Mouse (Mus musculus) layer of hippocampus, adult 8-10 months (tissue): ENCODE results near the gene Gbp2b. TPM values are rescaled to one million over a fixed set of nuclear protein-coding genes. Genes with fewer than 3 reads are reported as not detected.
"Not testable (repeated sequence)": the region's sequence is repeated elsewhere in the genome, so short reads cannot be mapped to it uniquely, and the experiment has no call there.

ENCODE experiments used
- DNase-seq, 2 experiments: peaks; one replicate each; pipeline ENCODE4 v3.0.0; 2022; ENCODE audit warnings: low spot score in 2 of 2
- microRNA-seq, 2 experiments: library from miRNA; unstranded; fragments of <30 nt; microRNA quantifications; one replicate each; pipeline ENCODE4 v1.2.0; 2022
- total RNA-seq, 4 experiments: library from RNA; stranded (reverse); gene quantifications; 2 replicates each; pipeline ENCODE4 v1.2.4; 2022

Gbp2b gene
- total RNA-seq, 4 experiments from 2014 or later: 0.14 to 0.39 TPM; not detected in 2

DNA sequence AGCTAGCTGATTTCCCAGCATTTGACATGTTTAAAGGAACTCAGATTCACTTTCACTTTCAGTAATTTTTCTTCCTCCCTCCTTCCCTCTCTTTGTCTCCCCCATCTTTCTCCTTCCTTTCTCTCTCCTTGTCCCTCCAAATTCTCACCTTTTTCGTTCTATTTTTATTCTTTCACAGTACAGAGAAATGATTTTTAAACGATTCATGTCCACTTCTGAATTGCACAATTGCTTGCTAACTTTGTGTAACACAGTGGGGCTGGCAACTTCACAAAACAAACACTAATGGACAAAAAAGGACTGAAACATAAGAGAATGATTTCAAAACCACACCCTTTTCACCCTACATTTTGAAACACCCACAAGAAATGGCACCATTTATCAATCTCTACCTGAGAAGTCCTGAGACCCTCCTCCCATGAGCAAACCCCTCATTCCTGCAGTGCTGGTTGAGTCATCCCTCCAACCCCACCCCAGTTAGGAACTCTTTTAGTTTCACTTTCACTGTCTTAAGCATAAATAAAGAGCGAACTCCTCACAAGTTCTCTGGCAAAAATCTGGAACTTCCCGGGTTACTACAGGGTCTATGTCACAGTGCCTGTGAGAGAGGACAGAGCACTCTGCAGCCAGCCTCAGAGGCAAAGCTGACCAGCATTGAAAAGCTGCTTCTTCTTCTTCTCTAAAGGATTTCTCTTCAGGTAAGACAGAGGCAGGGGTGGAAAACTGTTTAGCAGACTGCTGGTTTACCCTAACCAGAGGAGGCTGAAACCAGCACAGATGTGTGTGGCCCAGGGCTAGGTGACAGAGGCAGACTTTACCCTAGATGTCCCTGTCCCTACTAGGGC lies 25.7 kb downstream of the Gbp2b start, which contains the start of gene Gbp2:
Gene Gbp2 (plus strand): TSS at position 492 of the 845 bp plus-strand sequence.
- DNase-seq: no peak

- no peak for DNase-seq
Observed at GRCm38 (mm10) chr3:142620956-142621562, 26.4 kb downstream of the Gbp2b start.

DNA sequence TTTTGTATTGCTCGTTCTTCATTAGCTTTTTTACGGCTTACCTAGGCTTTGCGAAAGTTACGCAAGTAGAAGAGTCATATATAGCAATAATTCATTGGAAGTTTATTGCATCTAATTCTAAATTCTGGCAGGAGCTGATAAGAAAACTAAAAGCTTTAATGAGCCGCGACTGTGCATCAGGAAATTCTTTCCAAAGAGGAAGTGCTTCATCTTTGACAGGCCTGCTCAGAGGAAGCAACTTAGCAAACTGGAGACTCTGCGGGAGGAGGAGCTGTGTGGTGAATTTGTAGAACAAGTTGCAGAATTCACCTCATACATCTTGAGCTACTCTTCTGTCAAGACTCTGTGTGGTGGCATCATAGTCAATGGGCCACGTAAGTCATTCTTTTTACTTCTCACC lies 35.7 kb downstream of the Gbp2b start:
- DNase-seq: no peak

GRCm38 (mm10) chr3:142640201-142640600 lies 45.6 kb downstream of the Gbp2b start:
- peak in 1 of 2 experiments; percentile 59 for DNase-seq

DNA sequence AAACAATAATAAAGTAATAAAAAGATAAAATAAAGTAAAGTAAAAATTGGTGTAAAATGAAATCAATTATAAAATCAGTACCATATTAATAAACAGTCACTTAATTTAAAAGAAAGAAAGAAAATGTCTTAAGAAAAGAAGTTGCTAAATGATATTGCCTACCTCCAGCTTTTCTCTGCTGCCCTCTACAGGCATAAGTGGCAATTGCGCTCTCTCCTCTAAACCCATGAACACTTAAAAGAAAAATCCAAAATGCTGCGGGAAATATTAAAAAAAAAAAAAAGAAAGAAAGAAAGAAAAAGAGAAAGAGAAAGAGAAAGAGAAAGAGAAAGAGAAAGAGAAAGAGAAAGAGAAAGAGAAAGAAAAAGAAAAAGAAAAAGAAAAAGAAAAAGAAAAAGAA lies 51.3 kb downstream of the Gbp2b start:
- peak in 1 of 2 experiments; percentile 58 for DNase-seq

- DNase-seq: not testable (repeated sequence)
Observed at GRCm38 (mm10) chr3:142647836-142648235, 53.2 kb downstream of the Gbp2b start.

DNA sequence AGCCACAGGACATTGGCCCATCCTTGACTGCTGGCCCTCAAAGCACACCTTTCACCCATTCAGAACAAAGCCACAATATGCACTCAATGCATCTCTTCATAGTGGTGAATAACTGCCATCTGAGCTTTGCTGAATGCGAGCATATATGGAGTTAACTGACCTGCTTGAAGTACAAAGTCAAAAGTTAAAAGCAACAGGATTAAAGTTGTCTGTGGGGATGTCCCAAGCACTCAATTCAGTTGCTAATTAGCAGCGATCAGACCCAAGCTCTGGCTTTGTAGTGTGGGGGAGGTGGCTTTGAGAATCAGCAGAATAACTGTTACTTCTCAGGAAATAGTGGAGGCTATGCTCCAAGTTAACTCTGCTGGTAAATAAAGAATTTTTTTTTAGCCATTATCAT lies 55.6 kb downstream of the Gbp2b start:
- no peak for DNase-seq

GRCm38 (mm10) chr3:142664723-142665122 lies 70.1 kb downstream of the Gbp2b start:
- no peak for DNase-seq

Small RNA genes within 50 kb of the gene (microRNA-seq; reads per million reads assigned to microRNA genes)
- gene Mir6381: 0 reads per million in 2 experiments

Other genes with a start within 250 kb of the Gbp2b start
- gene Pdlim5, start 199.2 kb upstream of the Gbp2b start, total RNA-seq: 10 to 100 TPM; 26.5 to 29.5 (median 28.1) TPM
- 1 to 10 TPM; 2.4 to 4.9 (median 3.6) TPM for gene Gbp5, start 100.9 kb upstream of the Gbp2b start, total RNA-seq
- gene Gbp7, start 64.5 kb upstream of the Gbp2b start, total RNA-seq: 1 to 10 TPM; 1.9 to 5.2 (median 3.1) TPM
- gene Gbp3, start 34.8 kb upstream of the Gbp2b start, total RNA-seq: 1 to 10 TPM; 3.1 to 9.8 (median 6.0) TPM
- 1 to 10 TPM; 2.4 to 8.0 (median 4.3) TPM for gene Gbp2, start 25.8 kb downstream of the Gbp2b start, total RNA-seq
- gene Kyat3, start 106.2 kb downstream of the Gbp2b start, total RNA-seq: 1 to 10 TPM; 5.5 to 8.6 (median 6.3) TPM
- gene Gtf2b, start 170.2 kb downstream of the Gbp2b start, total RNA-seq: 10 to 100 TPM; 38.3 to 41.4 (median 39.4) TPM